21 mouse cellular contexts compared by ENCODE assay signal in the genomic region with DNA sequence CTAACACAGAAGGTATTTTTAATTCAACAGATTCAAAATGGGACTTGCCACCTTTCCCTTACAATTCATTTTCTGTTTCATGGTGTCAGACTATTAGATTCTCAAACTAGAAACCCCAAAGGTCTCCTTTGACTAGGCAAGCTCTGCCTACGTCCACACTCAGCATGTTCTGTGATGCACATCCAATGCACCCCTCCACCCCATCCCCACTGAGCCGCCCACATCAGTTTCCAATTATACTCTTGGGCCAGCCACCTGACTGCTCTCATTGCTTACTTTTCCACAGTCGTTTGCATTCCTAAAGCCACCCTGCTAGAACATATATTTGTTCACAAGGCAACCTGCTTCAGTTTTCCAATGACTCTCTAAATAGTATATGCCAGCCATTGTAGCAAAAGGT.
DNase-seq lines count a peak whose midpoint lies in the region; ATAC-seq lines count a peak whose summit lies in the region.
"Had no signal": no experiment of that assay in that cellular context is flagged by ENCODE, and none has a peak within 500 bp of the region (broad histone marks: within the 10 kb centered on the region; RNA-seq: fewer than 3 reads in every experiment).

No protein-coding gene starts in this region.

- peak; percentile 19 for DNase-seq in heart, adult 11 months
- peak; percentile 30 for DNase-seq in limb, embryonic 11.5 days (ENCODE audit: low spot score)
- DNase-seq in limb, embryonic 10.5 days (ENCODE audit: low spot score) = no peak
- peak; percentile 10 for DNase-seq in CD4-positive, CD25-positive, alpha-beta regulatory T cell, adult 2 months (ENCODE audit: low read depth, low spot score)
- DNase-seq in embryonic facial prominence, embryonic 11.5 days (ENCODE audit: low spot score) = peak; percentile 58
- DNase-seq in cerebellum, adult 11-12 months = no peak
- DNase-seq in gastrocnemius, adult 18-20 months (ENCODE audit: low spot score) = no peak
- DNase-seq: adrenal gland, adult 8-10 months; adrenal gland, postnatal 36 days; cerebellum, adult 11 months; cerebellum, adult 9-10 months; gastrocnemius, adult 2 months; gastrocnemius, postnatal 25 days; heart, postnatal 10 days; heart, postnatal 4 days had no signal

- no peak overlapping the region for H3K9ac ChIP-seq in heart, embryonic 11.5 days (ENCODE audit: low read depth, low read length)
- H3K9ac ChIP-seq in limb, embryonic 11.5 days (ENCODE audit: low read length) = no peak overlapping the region
- no peak overlapping the region for H3K9ac ChIP-seq in embryonic facial prominence, embryonic 11.5 days (replicated peaks; ENCODE audit: low read length)
- H3K9ac ChIP-seq: embryonic facial prominence, embryonic 12.5 days; forebrain, embryonic 15.5 days; hindbrain, embryonic 12.5 days had no signal

- H3K4me2 ChIP-seq in heart, embryonic 11.5 days = no peak overlapping the region
- no peak overlapping the region for H3K4me2 ChIP-seq in limb, embryonic 11.5 days (ENCODE audit: low read depth, severe bottlenecking)
- H3K4me2 ChIP-seq in embryonic facial prominence, embryonic 11.5 days (ENCODE audit: low read depth, low read length) = no peak overlapping the region
- H3K4me2 ChIP-seq: embryonic facial prominence, embryonic 12.5 days; forebrain, embryonic 15.5 days; hindbrain, embryonic 12.5 days had no signal

- no peaks in the 10 kb centered on the region for H3K36me3 ChIP-seq in heart, embryonic 11.5 days (ENCODE audit: control insufficient read depth, insufficient read depth, low read length)
- H3K36me3 ChIP-seq in limb, embryonic 11.5 days (ENCODE audit: control insufficient read depth, insufficient read depth, low read length) = no peaks in the 10 kb centered on the region
- no peaks in the 10 kb centered on the region for H3K36me3 ChIP-seq in limb, embryonic 10.5 days
- H3K36me3 ChIP-seq in embryonic facial prominence, embryonic 11.5 days (replicated peaks; ENCODE audit: control insufficient read depth, insufficient read depth, low read depth, low read length) = no peaks in the 10 kb centered on the region
- H3K36me3 ChIP-seq: embryonic facial prominence, embryonic 12.5 days; forebrain, embryonic 15.5 days; G1E; hindbrain, embryonic 12.5 days had no signal

- H3K9me3 ChIP-seq in heart, embryonic 11.5 days (replicated peaks; ENCODE audit: control insufficient read depth, low read length) = no peaks in the 10 kb centered on the region
- no peaks in the 10 kb centered on the region for H3K9me3 ChIP-seq in limb, embryonic 11.5 days (ENCODE audit: control insufficient read depth, low read length)
- H3K9me3 ChIP-seq in limb, embryonic 10.5 days (replicated peaks) = no peaks in the 10 kb centered on the region
- H3K9me3 ChIP-seq in embryonic facial prominence, embryonic 11.5 days (replicated peaks; ENCODE audit: control insufficient read depth, low read length) = no peaks in the 10 kb centered on the region
- H3K9me3 ChIP-seq: embryonic facial prominence, embryonic 12.5 days; forebrain, embryonic 15.5 days; G1E; hindbrain, embryonic 12.5 days had no signal

- 0 out of 2 replicates have a peak, but pooled peaks cover 8% of the 10 kb centered on the region for H3K4me1 ChIP-seq in heart, embryonic 11.5 days (ENCODE audit: control insufficient read depth, insufficient read depth, low read length)
- H3K4me1 ChIP-seq in limb, embryonic 11.5 days (ENCODE audit: control insufficient read depth, insufficient read depth, low read length) = peaks cover 7% of the 10 kb centered on the region; the same call in 1 of the 2 replicates
- H3K4me1 ChIP-seq in limb, embryonic 10.5 days = peaks cover 29% of the 10 kb centered on the region
- H3K4me1 ChIP-seq in embryonic facial prominence, embryonic 11.5 days (ENCODE audit: control insufficient read depth, insufficient read depth, low read length) = no peaks in the 10 kb centered on the region

- no peaks in the 10 kb centered on the region for H3K27me3 ChIP-seq in heart, embryonic 11.5 days (ENCODE audit: control insufficient read depth, insufficient read depth, low read length)
- no peaks in the 10 kb centered on the region for H3K27me3 ChIP-seq in limb, embryonic 11.5 days (ENCODE audit: control insufficient read depth, insufficient read depth, low read length)
- no peaks in the 10 kb centered on the region for H3K27me3 ChIP-seq in limb, embryonic 10.5 days (ENCODE audit: low read depth, poor library complexity, severe bottlenecking)
- no peaks in the 10 kb centered on the region for H3K27me3 ChIP-seq in embryonic facial prominence, embryonic 11.5 days (ENCODE audit: control insufficient read depth, insufficient read depth, low read length)
- H3K27me3 ChIP-seq: embryonic facial prominence, embryonic 12.5 days; forebrain, embryonic 15.5 days; hindbrain, embryonic 12.5 days had no signal

- H3K27ac ChIP-seq in heart, embryonic 11.5 days (ENCODE audit: low read depth, low read length) = no peak overlapping the region
- no peak overlapping the region for H3K27ac ChIP-seq in limb, embryonic 11.5 days (replicated peaks; ENCODE audit: low read depth, low read length)
- no peak overlapping the region for H3K27ac ChIP-seq in limb, embryonic 10.5 days
- H3K27ac ChIP-seq in embryonic facial prominence, embryonic 11.5 days (replicated peaks; ENCODE audit: low read depth, low read length) = no peak overlapping the region
- H3K27ac ChIP-seq: embryonic facial prominence, embryonic 12.5 days; forebrain, embryonic 15.5 days; gastrocnemius, adult 2 months; hindbrain, embryonic 12.5 days had no signal

- H3K4me3 ChIP-seq in heart, embryonic 11.5 days (ENCODE audit: low read depth, low read length) = no peak overlapping the region
- no peak overlapping the region for H3K4me3 ChIP-seq in limb, embryonic 11.5 days (ENCODE audit: low read depth, low read length)
- H3K4me3 ChIP-seq in limb, embryonic 10.5 days = no peak overlapping the region
- no peak overlapping the region for H3K4me3 ChIP-seq in embryonic facial prominence, embryonic 11.5 days (ENCODE audit: low read depth, low read length)
- H3K4me3 ChIP-seq: embryonic facial prominence, embryonic 12.5 days; forebrain, embryonic 15.5 days; gastrocnemius, adult 2 months; hindbrain, embryonic 12.5 days had no signal

- ATAC-seq in heart, embryonic 11.5 days (replicated peaks; ENCODE audit: insufficient number of reproducible peaks, low FRiP score, low TSS enrichment) = no peak
- ATAC-seq in limb, embryonic 11.5 days (ENCODE audit: insufficient number of reproducible peaks, low FRiP score, low TSS enrichment, low read depth) = no peak
- ATAC-seq in embryonic facial prominence, embryonic 11.5 days (replicated peaks; ENCODE audit: insufficient number of reproducible peaks, low FRiP score, low TSS enrichment, low read depth) = no peak
- ATAC-seq: forebrain, embryonic 15.5 days; hindbrain, embryonic 16.5 days had no signal

- WGBS in heart, embryonic 11.5 days (ENCODE audit: insufficient replicate concordance) = 58% methylated on average over 3 of the region's 3 CpGs
- 28% methylated on average over 3 of the region's 3 CpGs for WGBS in limb, embryonic 11.5 days
- WGBS in limb, embryonic 10.5 days = 41% methylated on average over 3 of the region's 3 CpGs
- WGBS in embryonic facial prominence, embryonic 11.5 days = 29% methylated on average over 3 of the region's 3 CpGs

Comparison
In these comparisons a context has a peak if more than half of its experiments do, and no peak if none do; other contexts are left out.
1. DNase-seq: peak in heart, adult 11 months (single experiment), limb, embryonic 11.5 days (single experiment), CD4-positive, CD25-positive, alpha-beta regulatory T cell, adult 2 months (single experiment) and embryonic facial prominence, embryonic 11.5 days (single experiment); none in limb, embryonic 10.5 days (single experiment), cerebellum, adult 11-12 months (single experiment) and gastrocnemius, adult 18-20 months (single experiment).